Mouse (Mus musculus): ENCODE results near the gene P2ry10b. TPM values are rescaled to one million over a fixed set of nuclear protein-coding genes. Genes with fewer than 3 reads are reported as not detected.

The P2ry10b gene
- 0.24 and 0.32 TPM in 2 replicates for polyA plus RNA-seq (2014; fragmentation: Nextera tagmentation; extraction: Ambion mirVana)

GRCm38 (mm10) chrX:107148681-107149080 lies at the start of gene P2ry10b:
P2ry10b (plus strand) TSS chrX:107148927.
- H3K9me3 ChIP-seq (ENCODE audit: control insufficient read depth, low read length) = no peaks in the 10 kb centered on the region
- no peak within 1 kb of the TSS for H3K9ac ChIP-seq (ENCODE audit: low read depth, low read length)
- no peak within 1 kb of the TSS for H3K4me3 ChIP-seq (ENCODE audit: low read depth, low read length)
- ATAC-seq (ENCODE audit: low FRiP score) (no peak), DNase-seq (ENCODE audit: low spot score) (no peak)
- no peak within 1 kb of the TSS for H3K4me2 ChIP-seq (replicated peaks; ENCODE audit: low read depth, low read length)
- H3K36me3 ChIP-seq (ENCODE audit: control insufficient read depth, insufficient read depth, low read length) = no peaks in the 10 kb centered on the region
- H3K27me3 ChIP-seq (ENCODE audit: control insufficient read depth, insufficient read depth, low read length) = no peaks in the 10 kb centered on the region
- WGBS = 80% methylated on average over 3 of the region's 3 CpGs
- H3K4me1 ChIP-seq (replicated peaks; ENCODE audit: control insufficient read depth, insufficient read depth, low read length) = no peaks in the 10 kb centered on the region
- no peak within 1 kb of the TSS for H3K27ac ChIP-seq (ENCODE audit: low read depth, low read length)

- 84% methylated on average over 1 of the region's 1 CpGs for WGBS
- no peaks in the 10 kb centered on the region for H3K27me3 ChIP-seq (ENCODE audit: control insufficient read depth, insufficient read depth, low read length)
Observed at GRCm38 (mm10) chrX:107116333-107116732, 32.4 kb upstream of the P2ry10b start.

GRCm38 (mm10) chrX:107116987-107117386 lies 31.7 kb upstream of the P2ry10b start:
- 85% methylated on average over 1 of the region's 1 CpGs for WGBS
- no peak overlapping the region for H3K9ac ChIP-seq (ENCODE audit: low read depth, low read length)
- H3K27me3 ChIP-seq (ENCODE audit: control insufficient read depth, insufficient read depth, low read length) = no peaks in the 10 kb centered on the region
- DNase-seq (ENCODE audit: low spot score) (no peak), ATAC-seq (ENCODE audit: low FRiP score) (no peak)
- no peak overlapping the region for H3K4me3 ChIP-seq (ENCODE audit: low read depth, low read length)
- no peaks in the 10 kb centered on the region for H3K36me3 ChIP-seq (ENCODE audit: control insufficient read depth, insufficient read depth, low read length)
- H3K4me1 ChIP-seq (replicated peaks; ENCODE audit: control insufficient read depth, insufficient read depth, low read length) = no peaks in the 10 kb centered on the region
- no peak overlapping the region for H3K27ac ChIP-seq (ENCODE audit: low read depth, low read length)
- no peaks in the 10 kb centered on the region for H3K9me3 ChIP-seq (ENCODE audit: control insufficient read depth, low read length)
- no peak overlapping the region for H3K4me2 ChIP-seq (replicated peaks; ENCODE audit: low read depth, low read length)

More at GRCm38 (mm10) chrX:107116333-107116732, 32.4 kb upstream of the P2ry10b start:
- no peak overlapping the region for H3K4me2 ChIP-seq (replicated peaks; ENCODE audit: low read depth, low read length)
- H3K36me3 ChIP-seq (ENCODE audit: control insufficient read depth, insufficient read depth, low read length) = no peaks in the 10 kb centered on the region
- no peak for DNase-seq (ENCODE audit: low spot score)
- H3K9ac ChIP-seq (ENCODE audit: low read depth, low read length) = no peak overlapping the region
- H3K4me1 ChIP-seq (replicated peaks; ENCODE audit: control insufficient read depth, insufficient read depth, low read length) = no peaks in the 10 kb centered on the region
- no peak for ATAC-seq (ENCODE audit: low FRiP score)
- H3K4me3 ChIP-seq (ENCODE audit: low read depth, low read length) = no peak overlapping the region
- H3K9me3 ChIP-seq (ENCODE audit: control insufficient read depth, low read length) = no peaks in the 10 kb centered on the region
- no peak overlapping the region for H3K27ac ChIP-seq (ENCODE audit: low read depth, low read length)

- Histone ChIP-seq H3K4me1 (replicated peaks; ENCODE audit: control insufficient read depth, insufficient read depth, low read length) (no peaks in the 10 kb centered on the region), H3K4me3 (ENCODE audit: low read depth, low read length) (no peak overlapping the region), H3K9me3 (ENCODE audit: control insufficient read depth, low read length) (no peaks in the 10 kb centered on the region), H3K4me2 (replicated peaks; ENCODE audit: low read depth, low read length) (no peak overlapping the region), H3K27ac (ENCODE audit: low read depth, low read length) (no peak overlapping the region), H3K36me3 (ENCODE audit: control insufficient read depth, insufficient read depth, low read length) (no peaks in the 10 kb centered on the region), H3K27me3 (ENCODE audit: control insufficient read depth, insufficient read depth, low read length) (no peaks in the 10 kb centered on the region), H3K9ac (ENCODE audit: low read depth, low read length) (no peak overlapping the region)
- ATAC-seq (ENCODE audit: low FRiP score) (no peak), DNase-seq (ENCODE audit: low spot score) (no peak)
- 89% methylated on average over 3 of the region's 3 CpGs for WGBS
Observed at GRCm38 (mm10) chrX:107143184-107143583, 5.5 kb upstream of the P2ry10b start.

- no peak overlapping the region for H3K9ac ChIP-seq (ENCODE audit: low read depth, low read length)
- H3K4me2 ChIP-seq (replicated peaks; ENCODE audit: low read depth, low read length) = no peak overlapping the region
- DNase-seq (ENCODE audit: low spot score) (no peak), ATAC-seq (ENCODE audit: low FRiP score) (no peak)
- H3K4me3 ChIP-seq (ENCODE audit: low read depth, low read length) = no peak overlapping the region
- no peaks in the 10 kb centered on the region for H3K4me1 ChIP-seq (replicated peaks; ENCODE audit: control insufficient read depth, insufficient read depth, low read length)
- 67% methylated on average over 2 of the region's 2 CpGs for WGBS
- H3K9me3 ChIP-seq (ENCODE audit: control insufficient read depth, low read length) = no peaks in the 10 kb centered on the region
- H3K27ac ChIP-seq (ENCODE audit: low read depth, low read length) = no peak overlapping the region
- no peaks in the 10 kb centered on the region for H3K27me3 ChIP-seq (ENCODE audit: control insufficient read depth, insufficient read depth, low read length)
- H3K36me3 ChIP-seq (ENCODE audit: control insufficient read depth, insufficient read depth, low read length) = no peaks in the 10 kb centered on the region
Observed at GRCm38 (mm10) chrX:107143930-107144329, 4.8 kb upstream of the P2ry10b start.

- DNase-seq (ENCODE audit: low spot score) (no peak), ATAC-seq (ENCODE audit: low FRiP score) (no peak)
- Histone ChIP-seq H3K4me3 (ENCODE audit: low read depth, low read length) (no peak overlapping the region), H3K9ac (ENCODE audit: low read depth, low read length) (no peak overlapping the region), H3K4me2 (replicated peaks; ENCODE audit: low read depth, low read length) (no peak overlapping the region), H3K4me1 (replicated peaks; ENCODE audit: control insufficient read depth, insufficient read depth, low read length) (no peaks in the 10 kb centered on the region), H3K27me3 (ENCODE audit: control insufficient read depth, insufficient read depth, low read length) (no peaks in the 10 kb centered on the region), H3K36me3 (ENCODE audit: control insufficient read depth, insufficient read depth, low read length) (no peaks in the 10 kb centered on the region), H3K27ac (ENCODE audit: low read depth, low read length) (no peak overlapping the region), H3K9me3 (ENCODE audit: control insufficient read depth, low read length) (no peaks in the 10 kb centered on the region)
- WGBS = 71% methylated on average over 4 of the region's 4 CpGs
Observed at GRCm38 (mm10) chrX:107149391-107149993, 765 bp downstream of the P2ry10b start.

- DNase-seq (ENCODE audit: low spot score) (no peak), ATAC-seq (ENCODE audit: low FRiP score) (no peak)
- WGBS = 63% methylated on average over 5 of the region's 5 CpGs
- Histone ChIP-seq H3K27me3 (ENCODE audit: control insufficient read depth, insufficient read depth, low read length) (no peaks in the 10 kb centered on the region), H3K9ac (ENCODE audit: low read depth, low read length) (no peak overlapping the region), H3K4me2 (replicated peaks; ENCODE audit: low read depth, low read length) (no peak overlapping the region), H3K4me3 (ENCODE audit: low read depth, low read length) (no peak overlapping the region), H3K27ac (ENCODE audit: low read depth, low read length) (no peak overlapping the region), H3K36me3 (ENCODE audit: control insufficient read depth, insufficient read depth, low read length) (no peaks in the 10 kb centered on the region), H3K9me3 (ENCODE audit: control insufficient read depth, low read length) (no peaks in the 10 kb centered on the region), H3K4me1 (replicated peaks; ENCODE audit: control insufficient read depth, insufficient read depth, low read length) (no peaks in the 10 kb centered on the region)
Observed at GRCm38 (mm10) chrX:107150027-107150426, 1.3 kb downstream of the P2ry10b start.

GRCm38 (mm10) chrX:107150752-107151515 lies 2.2 kb downstream of the P2ry10b start:
- Histone ChIP-seq H3K4me1 (replicated peaks; ENCODE audit: control insufficient read depth, insufficient read depth, low read length) (no peaks in the 10 kb centered on the region), H3K4me2 (replicated peaks; ENCODE audit: low read depth, low read length) (no peak overlapping the region), H3K27me3 (ENCODE audit: control insufficient read depth, insufficient read depth, low read length) (no peaks in the 10 kb centered on the region), H3K9me3 (ENCODE audit: control insufficient read depth, low read length) (no peaks in the 10 kb centered on the region), H3K4me3 (ENCODE audit: low read depth, low read length) (no peak overlapping the region), H3K9ac (ENCODE audit: low read depth, low read length) (no peak overlapping the region), H3K27ac (ENCODE audit: low read depth, low read length) (no peak overlapping the region), H3K36me3 (ENCODE audit: control insufficient read depth, insufficient read depth, low read length) (no peaks in the 10 kb centered on the region)
- ATAC-seq (ENCODE audit: low FRiP score) = no peak
- WGBS = 76% methylated on average over 4 of the region's 4 CpGs
- DNase-seq (ENCODE audit: low spot score) = no peak

GRCm38 (mm10) chrX:107156021-107156420 lies 7.3 kb downstream of the P2ry10b start:
- Histone ChIP-seq H3K9ac (ENCODE audit: low read depth, low read length) (no peak overlapping the region), H3K4me2 (replicated peaks; ENCODE audit: low read depth, low read length) (no peak overlapping the region), H3K27me3 (ENCODE audit: control insufficient read depth, insufficient read depth, low read length) (no peaks in the 10 kb centered on the region), H3K9me3 (ENCODE audit: control insufficient read depth, low read length) (no peaks in the 10 kb centered on the region), H3K4me1 (replicated peaks; ENCODE audit: control insufficient read depth, insufficient read depth, low read length) (no peaks in the 10 kb centered on the region), H3K36me3 (ENCODE audit: control insufficient read depth, insufficient read depth, low read length) (no peaks in the 10 kb centered on the region), H3K27ac (ENCODE audit: low read depth, low read length) (no peak overlapping the region), H3K4me3 (ENCODE audit: low read depth, low read length) (no peak overlapping the region)
- ATAC-seq (ENCODE audit: low FRiP score) (no peak), DNase-seq (ENCODE audit: low spot score) (no peak)
- 79% methylated on average over 2 of the region's 2 CpGs for WGBS

Measured in hindbrain, embryonic 11.5 days (tissue).